Mouse (Mus musculus): Measurements from ENCODE around the gene Fignl1. TPM values are rescaled to one million over a fixed set of nuclear protein-coding genes. Genes with fewer than 3 reads are reported as not detected.

Gene Fignl1
- polyA plus RNA-seq, 1 experiment from 2014 or later, result 53.7 TPM

GRCm38 (mm10) chr11:11822181-11823095 lies 13.7 kb upstream of the Fignl1 start:
- Histone ChIP-seq H3K4me2 (peak overlapping the region; percentile 33), H3K27ac (peak overlapping the region; percentile 97), H3K9ac (peak overlapping the region; percentile 61), H3K9me3 (no peaks in the 10 kb centered on the region), H3K27me3 (no peaks in the 10 kb centered on the region), H3K4me1 (peaks cover 63% of the 10 kb centered on the region), H3K36me3 (no peaks in the 10 kb centered on the region), H3K4me3 (no peak overlapping the region)
- no peak for ATAC-seq (ENCODE audit: insufficient number of reproducible peaks, insufficient read depth, low FRiP score, low TSS enrichment, low read depth)
- WGBS, result 8% methylated on average over 20 of the region's 20 CpGs

- Histone ChIP-seq H3K27me3 (no peaks in the 10 kb centered on the region), H3K9ac (peak overlapping the region; percentile 61), H3K9me3 (no peaks in the 10 kb centered on the region), H3K4me1 (peaks cover 57% of the 10 kb centered on the region), H3K4me3 (no peak overlapping the region), H3K36me3 (no peaks in the 10 kb centered on the region), H3K27ac (peak overlapping the region; percentile 97), H3K4me2 (peak overlapping the region; percentile 33)
- 4% methylated on average over 15 of the region's 16 CpGs for WGBS
- ATAC-seq (ENCODE audit: insufficient number of reproducible peaks, insufficient read depth, low FRiP score, low TSS enrichment, low read depth), result peak; percentile 67
Measured at GRCm38 (mm10) chr11:11821387-11821975, 12.7 kb upstream of the Fignl1 start.

- Histone ChIP-seq H3K9ac (no peak overlapping the region), H3K9me3 (no peaks in the 10 kb centered on the region)
Measured at GRCm38 (mm10) chr11:11820737-11821136, 12.0 kb upstream of the Fignl1 start.

GRCm38 (mm10) chr11:11820251-11820650 lies 11.5 kb upstream of the Fignl1 start:
- WGBS, result 4% methylated on average over 2 of the region's 2 CpGs
- H3K36me3 ChIP-seq, result no peaks in the 10 kb centered on the region
- peak; percentile 46 for ATAC-seq (ENCODE audit: insufficient number of reproducible peaks, insufficient read depth, low FRiP score, low TSS enrichment, low read depth)
- peak overlapping the region; percentile 97 for H3K27ac ChIP-seq
- H3K9ac ChIP-seq, result no peak overlapping the region
- H3K4me3 ChIP-seq, result no peak overlapping the region
- peaks cover 46% of the 10 kb centered on the region for H3K4me1 ChIP-seq
- H3K4me2 ChIP-seq, result no peak overlapping the region
- no peaks in the 10 kb centered on the region for H3K9me3 ChIP-seq
- H3K27me3 ChIP-seq, result no peaks in the 10 kb centered on the region

More at GRCm38 (mm10) chr11:11820737-11821136, 12.0 kb upstream of the Fignl1 start:
- peak; percentile 12; the same call in 1 of the 2 replicates for ATAC-seq (ENCODE audit: insufficient number of reproducible peaks, insufficient read depth, low FRiP score, low TSS enrichment, low read depth)
- Histone ChIP-seq H3K4me1 (peaks cover 51% of the 10 kb centered on the region), H3K27me3 (no peaks in the 10 kb centered on the region), H3K4me3 (no peak overlapping the region), H3K27ac (peak overlapping the region; percentile 97), H3K36me3 (no peaks in the 10 kb centered on the region), H3K4me2 (no peak overlapping the region)
- 29% methylated on average over 3 of the region's 3 CpGs for WGBS

GRCm38 (mm10) chr11:11819206-11819605 lies 10.4 kb upstream of the Fignl1 start:
- Histone ChIP-seq H3K4me3 (no peak overlapping the region), H3K27me3 (no peaks in the 10 kb centered on the region), H3K9ac (no peak overlapping the region), H3K4me2 (no peak overlapping the region), H3K4me1 (peaks cover 36% of the 10 kb centered on the region), H3K36me3 (no peaks in the 10 kb centered on the region), H3K9me3 (no peaks in the 10 kb centered on the region), H3K27ac (no peak overlapping the region)
- WGBS, result 90% methylated on average over 5 of the region's 5 CpGs
- ATAC-seq (ENCODE audit: insufficient number of reproducible peaks, insufficient read depth, low FRiP score, low TSS enrichment, low read depth), result no peak

GRCm38 (mm10) chr11:11818797-11819196 lies 10.0 kb upstream of the Fignl1 start:
- Histone ChIP-seq H3K9ac (no peak overlapping the region), H3K4me3 (no peak overlapping the region), H3K27me3 (no peaks in the 10 kb centered on the region), H3K4me2 (no peak overlapping the region), H3K27ac (no peak overlapping the region), H3K9me3 (no peaks in the 10 kb centered on the region), H3K4me1 (peaks cover 32% of the 10 kb centered on the region), H3K36me3 (no peaks in the 10 kb centered on the region)
- ATAC-seq (ENCODE audit: insufficient number of reproducible peaks, insufficient read depth, low FRiP score, low TSS enrichment, low read depth), result no peak
- WGBS, result 79% methylated on average over 6 of the region's 6 CpGs

GRCm38 (mm10) chr11:11815737-11816136 lies 7.0 kb upstream of the Fignl1 start:
- H3K4me1 ChIP-seq, result peaks cover 5% of the 10 kb centered on the region
- no peak overlapping the region for H3K4me2 ChIP-seq
- H3K36me3 ChIP-seq, result no peaks in the 10 kb centered on the region
- H3K27me3 ChIP-seq, result no peaks in the 10 kb centered on the region
- no peak overlapping the region for H3K4me3 ChIP-seq
- 69% methylated on average over 3 of the region's 3 CpGs for WGBS
- no peaks in the 10 kb centered on the region for H3K9me3 ChIP-seq
- no peak overlapping the region for H3K27ac ChIP-seq
- no peak for ATAC-seq (ENCODE audit: insufficient number of reproducible peaks, insufficient read depth, low FRiP score, low TSS enrichment, low read depth)
- no peak overlapping the region for H3K9ac ChIP-seq

GRCm38 (mm10) chr11:11811906-11812480 lies 3.2 kb upstream of the Fignl1 start:
- peak overlapping the region; percentile 43 for H3K4me2 ChIP-seq
- H3K9me3 ChIP-seq, result no peaks in the 10 kb centered on the region
- H3K4me1 ChIP-seq, result peaks cover 14% of the 10 kb centered on the region
- H3K27me3 ChIP-seq, result no peaks in the 10 kb centered on the region
- H3K27ac ChIP-seq, result no peak overlapping the region
- H3K9ac ChIP-seq, result no peak overlapping the region
- no peak overlapping the region for H3K4me3 ChIP-seq
- H3K36me3 ChIP-seq, result no peaks in the 10 kb centered on the region
- 23% methylated on average over 9 of the region's 9 CpGs for WGBS
- ATAC-seq (ENCODE audit: insufficient number of reproducible peaks, insufficient read depth, low FRiP score, low TSS enrichment, low read depth), result no peak

GRCm38 (mm10) chr11:11809404-11810175 lies 828 bp upstream of the Fignl1 start:
- peak; percentile 11; the same call in 1 of the 2 replicates for ATAC-seq (ENCODE audit: insufficient number of reproducible peaks, insufficient read depth, low FRiP score, low TSS enrichment, low read depth)
- Histone ChIP-seq H3K27me3 (no peaks in the 10 kb centered on the region), H3K4me3 (peak overlapping the region; percentile 71), H3K4me1 (peaks cover 14% of the 10 kb centered on the region), H3K27ac (peak overlapping the region; percentile 98), H3K9ac (peak overlapping the region; percentile 87), H3K4me2 (peak overlapping the region; percentile 82), H3K9me3 (no peaks in the 10 kb centered on the region), H3K36me3 (peaks cover 13% of the 10 kb centered on the region)
- WGBS, result 4% methylated on average over 11 of the region's 11 CpGs

- 8% methylated on average over 25 of the region's 25 CpGs for WGBS
- Histone ChIP-seq H3K4me2 (peak overlapping the region; percentile 82), H3K27me3 (no peaks in the 10 kb centered on the region), H3K27ac (peak overlapping the region; percentile 98), H3K4me3 (peak overlapping the region; percentile 71), H3K4me1 (peaks cover 14% of the 10 kb centered on the region), H3K9me3 (no peaks in the 10 kb centered on the region), H3K9ac (peak overlapping the region; percentile 87), H3K36me3 (peaks cover 24% of the 10 kb centered on the region)
- ATAC-seq (ENCODE audit: insufficient number of reproducible peaks, insufficient read depth, low FRiP score, low TSS enrichment, low read depth), result peak; percentile 69; the same call in 1 of the 2 replicates
Measured at GRCm38 (mm10) chr11:11808035-11808819, 535 bp downstream of the Fignl1 start.

Data from embryonic facial prominence, embryonic 13.5 days (tissue).